Mouse (Mus musculus) Patski (cell line): ENCODE results near the gene Taf11. TPM values are rescaled to one million over a fixed set of nuclear protein-coding genes. Genes with fewer than 3 reads are reported as not detected.

ENCODE experiments used
- ATAC-seq: fragments of 100-300 bp; one replicate; pipeline ENCODE4 v1.8.0; 2021
- CTCF ChIA-PET: fragments of 350-600 bp; sonication (Branson Sonifier 250); formaldehyde crosslinking; loops from one replicate; lab custom pipeline; 2022; ENCODE audit warnings: inconsistent platforms; lab: Charles Lee
- POLR2A ChIA-PET: fragments of 350-600 bp; sonication (Branson Sonifier 250); formaldehyde crosslinking; loops from one replicate; lab custom pipeline; 2022; ENCODE audit warnings: antibody characterized with exemption, inconsistent platforms; lab: Charles Lee
- DNase-seq: peaks from one replicate; pipeline ENCODE4 v3.0.0-alpha.2; 2011; ENCODE audit warnings: low read depth, low spot score
- H3K27me3 ChIP-seq: fragments of 371-371 bp; one replicate; pipeline ENCODE4 v1.5.1; 2021
- CTCF ChIP-seq: fragments of 100-300 bp; IDR thresholded peaks from one replicate; pipeline ENCODE4 v1.5.1; 2021
- in situ Hi-C: fragments of 300-500 bp; cut with MboI; formaldehyde crosslinking; loops from 3 replicates; pipeline ENCODE4 v1.11.1; 2018; ENCODE audit warnings: low pct_unique_long_range_greater_than_20kb, mixed read lengths
- polyA plus RNA-seq: library from polyadenylated mRNA; unstranded; gene quantifications from one replicate; pipeline ENCODE4 v1.2.3, GENCODE M21; 2021

The Taf11 gene
- polyA plus RNA-seq, 1 experiment from 2014 or later, result 48.0 TPM

- in situ Hi-C loops, result no loop called here
- no peaks in the 10 kb centered on the region for H3K27me3 ChIP-seq
- ATAC-seq (no peak), DNase-seq (no peak)
- no peak for TF ChIP-seq CTCF
- ChIA-PET POLR2A (no interaction called here), CTCF (interaction anchor here (1.8 kb wide), 1 partner anchor 16 kb away, joined by 6 read pairs; no protein-coding TSS in a partner anchor)
These were observed 12.6 kb upstream of the Taf11 start for GRCm38 (mm10) chr17:27922174-27922712.

DNA sequence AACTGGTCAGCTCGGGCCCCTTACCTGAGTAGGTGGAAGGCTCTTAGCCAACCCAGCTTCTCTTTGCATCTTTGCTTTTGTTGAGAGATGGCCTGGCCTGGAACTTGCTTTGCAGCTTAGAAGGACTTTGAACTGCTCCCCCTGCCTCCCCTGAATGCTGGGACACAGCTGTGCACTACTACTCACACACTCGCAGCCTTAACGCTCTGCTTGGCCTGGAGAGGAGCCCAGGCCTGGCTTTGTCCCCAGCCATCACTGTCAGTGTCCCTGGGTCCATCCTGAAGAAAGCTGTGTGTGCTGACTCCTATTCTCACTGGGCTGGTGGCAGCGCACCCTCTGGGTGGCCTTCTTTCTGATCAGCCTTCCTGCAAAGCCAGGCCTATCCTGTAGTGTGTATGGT is 11.0 kb upstream of the Taf11 start:
- ChIA-PET CTCF (no interaction called here), POLR2A (no interaction called here)
- no peaks in the 10 kb centered on the region for H3K27me3 ChIP-seq
- DNase-seq (no peak), ATAC-seq (no peak)
- in situ Hi-C loops, result no loop called here
- TF ChIP-seq CTCF, result no peak

DNA sequence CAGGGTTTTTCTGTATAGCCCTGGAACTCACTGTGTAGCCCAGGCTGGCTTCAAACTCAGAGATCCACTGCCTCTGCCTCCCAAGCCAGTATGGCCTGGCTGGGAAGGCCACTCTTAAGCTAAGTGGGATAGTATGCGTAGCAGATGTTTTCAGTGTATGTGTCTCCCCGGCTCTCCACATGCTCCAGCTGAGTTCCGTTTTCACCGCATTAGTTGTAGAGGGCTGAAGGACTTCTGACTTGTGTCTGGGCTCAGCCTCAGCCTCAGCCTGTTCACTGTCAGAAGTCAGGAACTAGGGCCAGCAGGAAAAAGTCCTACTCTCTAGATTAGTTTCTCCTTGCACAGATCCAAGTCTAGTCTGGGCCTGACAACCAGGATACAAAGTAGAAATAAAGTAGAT is 6.7 kb upstream of the Taf11 start:
- POLR2A ChIA-PET, result no interaction called here
- CTCF ChIA-PET, result no interaction called here
- ATAC-seq, result no peak
- in situ Hi-C loops, result no loop called here
- TF ChIP-seq CTCF, result no peak
- no peak for DNase-seq
- H3K27me3 ChIP-seq, result no peaks in the 10 kb centered on the region

DNA sequence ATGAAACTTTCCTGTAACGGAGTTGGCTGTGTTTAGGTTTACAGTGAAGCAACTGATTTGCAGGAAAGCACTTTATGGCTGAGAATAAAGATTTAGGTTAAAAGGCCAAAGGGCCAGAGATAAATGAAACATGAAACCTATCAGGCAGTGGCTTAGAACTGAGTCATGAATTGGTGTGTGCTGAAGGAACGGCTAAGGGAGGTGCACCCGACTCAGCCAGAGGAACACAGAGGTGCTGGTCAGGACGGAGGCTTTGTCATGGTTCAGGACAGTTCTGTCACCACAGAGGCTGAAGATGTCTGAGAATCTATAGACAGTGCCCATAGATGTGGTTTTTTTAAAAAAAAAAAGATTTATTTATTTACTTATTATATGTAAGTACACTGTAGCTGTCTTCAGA is 5.1 kb upstream of the Taf11 start:
- DNase-seq, result no peak
- ATAC-seq, result no peak
- H3K27me3 ChIP-seq, result no peaks in the 10 kb centered on the region
- in situ Hi-C loops, result no loop called here
- TF ChIP-seq CTCF, result no peak
- POLR2A ChIA-PET, result interaction anchor here (0.6 kb wide), 1 partner anchor 9 kb away, joined by 3 read pairs; no protein-coding TSS in a partner anchor
- CTCF ChIA-PET, result no interaction called here

- ATAC-seq (no peak), DNase-seq (no peak)
- CTCF ChIA-PET, result no interaction called here
- no peak for TF ChIP-seq CTCF
- H3K27me3 ChIP-seq, result no peaks in the 10 kb centered on the region
- POLR2A ChIA-PET, result no interaction called here
- in situ Hi-C loops, result no loop called here
These were observed 1.7 kb upstream of the Taf11 start for GRCm38 (mm10) chr17:27911371-27911770.

GRCm38 (mm10) chr17:27908888-27909621 is 589 bp downstream of the Taf11 start, which contains the start of gene Anks1:
Gene Anks1 (plus strand): TSS chr17:27909306.
- peak; percentile 78 for TF ChIP-seq CTCF
- no peaks in the 10 kb centered on the region for H3K27me3 ChIP-seq
- DNase-seq (no peak), ATAC-seq (peak; percentile 37)
- in situ Hi-C loops, result loop anchor here (5.0 kb wide), 2 partner anchors 78 to 163 kb away; no protein-coding TSS in a partner anchor
- POLR2A ChIA-PET, result interaction anchor here (0.6 to 1.0 kb wide), 2 partner anchors 79 to 84 kb away, joined by 8 to 11 read pairs; no protein-coding TSS in a partner anchor
- CTCF ChIA-PET, result no interaction called here

DNA sequence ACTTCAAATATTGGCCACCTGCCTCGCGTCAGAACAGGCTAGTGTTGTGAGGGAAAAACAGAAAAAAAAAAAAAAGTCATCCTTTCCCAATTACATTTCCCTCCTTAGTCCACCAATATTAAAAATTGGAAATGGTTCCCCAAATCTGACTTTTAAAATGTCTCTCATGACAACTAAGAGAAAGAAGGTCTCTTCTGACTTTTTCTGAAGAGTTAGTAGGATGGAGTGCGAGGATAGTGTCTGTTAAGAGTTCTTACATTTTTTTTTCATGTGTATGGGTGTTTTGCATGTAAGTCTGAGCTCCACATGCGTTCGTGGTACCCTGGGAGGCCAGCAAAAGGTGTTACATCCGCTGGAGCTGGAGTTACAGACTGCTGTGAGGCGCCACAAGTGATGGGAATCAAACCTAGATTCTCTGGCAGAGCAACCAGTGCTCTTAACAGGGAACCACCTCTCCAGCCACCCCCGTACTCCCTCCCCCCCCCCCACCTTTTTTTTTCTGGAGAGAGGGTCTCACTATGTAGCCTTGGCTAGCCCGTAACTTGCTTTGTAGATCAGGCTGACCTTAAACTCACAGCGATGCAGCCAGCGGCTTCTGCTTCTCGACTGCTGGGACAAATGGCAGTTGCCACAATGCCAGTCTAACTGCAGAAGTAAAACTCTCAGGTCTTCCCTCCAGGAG is 1.3 kb downstream of the Taf11 start:
- peak; percentile 52 for ATAC-seq
- DNase-seq, result no peak
- H3K27me3 ChIP-seq, result no peaks in the 10 kb centered on the region
- ChIA-PET POLR2A (interaction anchor here (0.6 to 1.0 kb wide), 4 partner anchors 64 to 245 kb away, joined by 3 to 11 read pairs (median 6); no protein-coding TSS in a partner anchor), CTCF (no interaction called here)
- no peak for TF ChIP-seq CTCF
- in situ Hi-C loops, result loop anchor here (5.0 kb wide), 2 partner anchors 79 to 164 kb away; no protein-coding TSS in a partner anchor

DNA sequence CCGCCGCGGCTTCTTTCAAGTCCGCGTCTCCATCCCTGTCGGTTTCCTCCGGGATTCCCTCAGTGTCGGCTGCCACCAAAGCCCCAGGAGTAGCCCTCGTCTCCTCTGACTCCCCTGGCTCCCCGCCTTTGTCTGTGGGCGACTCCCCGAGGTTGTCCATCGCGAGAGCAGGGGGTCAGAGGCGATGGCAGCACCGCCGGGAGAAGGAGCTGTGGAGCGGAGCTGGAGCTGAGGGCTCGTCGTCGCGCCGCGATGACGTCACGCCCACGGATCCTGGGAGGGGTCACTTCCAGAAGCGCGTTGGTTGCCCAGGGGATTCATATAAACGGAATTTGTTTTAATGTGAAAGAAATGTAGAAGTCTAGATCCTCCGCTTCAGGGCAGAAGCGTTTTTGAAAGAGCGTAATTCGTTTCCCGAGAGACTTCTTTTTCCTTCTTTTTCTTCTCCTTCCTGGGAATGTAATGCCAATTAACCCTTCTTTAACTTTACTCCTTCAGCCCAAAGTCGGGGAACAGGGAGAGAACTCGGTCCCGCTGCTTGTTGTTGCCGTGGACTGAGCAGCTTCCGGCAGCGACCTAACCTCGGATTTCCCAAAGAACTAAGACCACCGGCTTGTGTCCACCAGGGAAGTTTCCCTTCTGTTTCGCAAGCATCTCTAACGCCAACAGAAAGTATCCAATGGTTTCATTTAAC is 2.0 kb downstream of the Taf11 start:
- CTCF ChIA-PET, result no interaction called here
- no peaks in the 10 kb centered on the region for H3K27me3 ChIP-seq
- POLR2A ChIA-PET, result interaction anchor here (0.7 to 1.0 kb wide), 2 partner anchors 85 to 245 kb away, joined by 4 to 8 read pairs; no protein-coding TSS in a partner anchor
- peak; percentile 52 for TF ChIP-seq CTCF
- DNase-seq (peak; percentile 53), ATAC-seq (peak; percentile 60)
- in situ Hi-C loops, result loop anchor here (5.0 kb wide), 2 partner anchors 80 to 165 kb away; no protein-coding TSS in a partner anchor

DNA sequence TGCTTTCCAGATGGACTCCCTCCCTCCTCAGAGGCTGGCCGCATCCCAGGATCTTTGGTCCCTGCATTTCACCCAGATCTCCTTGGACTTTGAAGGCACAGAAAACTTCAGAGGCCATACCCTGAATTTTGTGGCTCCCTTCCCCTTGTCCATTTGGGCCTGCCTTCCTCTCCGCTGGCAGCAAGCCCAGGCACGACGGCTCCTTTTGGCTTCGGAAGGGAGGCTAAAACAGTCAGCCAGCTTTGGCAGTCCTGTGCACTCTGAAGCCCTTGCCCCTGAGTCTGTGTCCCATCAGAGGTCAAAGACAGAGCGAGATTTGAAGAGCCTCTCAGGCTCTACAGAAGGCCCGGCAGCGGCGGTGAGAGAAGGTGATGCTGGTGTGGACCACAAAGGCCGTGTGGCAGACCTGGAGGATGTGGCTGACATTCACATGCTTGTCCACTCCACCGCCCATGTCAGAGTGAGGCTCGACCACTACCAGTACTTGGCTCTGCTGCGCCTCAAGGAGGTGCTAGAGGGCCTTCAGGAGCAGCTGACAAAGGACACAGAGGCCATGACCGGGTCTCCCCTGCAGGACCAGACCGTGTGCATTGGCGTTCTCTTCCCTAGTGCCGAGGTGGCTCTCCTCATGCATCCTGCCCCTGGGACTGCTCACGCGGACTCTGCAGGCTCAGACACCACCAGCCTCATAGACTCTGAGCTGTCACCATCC is 23.0 kb downstream of the Taf11 start:
- no peak for DNase-seq
- CTCF ChIA-PET, result interaction anchor here (1.3 kb wide), 1 partner anchor 8 kb away, joined by 3 read pairs; no protein-coding TSS in a partner anchor
- in situ Hi-C loops, result no loop called here
- no peaks in the 10 kb centered on the region for H3K27me3 ChIP-seq
- ATAC-seq, result no peak
- TF ChIP-seq CTCF, result no peak
- POLR2A ChIA-PET, result no interaction called here
